Mouse (Mus musculus) gastrocnemius, adult 8-10 months (tissue): ENCODE results near the gene Ugt1a7c. TPM values are rescaled to one million over a fixed set of nuclear protein-coding genes. Genes with fewer than 3 reads are reported as not detected.

Experiments used
- DNase-seq, 2 experiments: peaks; one replicate each; pipeline ENCODE4 v3.0.0; 2022; ENCODE audit warnings: low spot score in 2 of 2
- total RNA-seq, 4 experiments: library from RNA; stranded (reverse); gene quantifications; 2 replicates each; pipeline ENCODE4 v1.2.4; 2022

Gene Ugt1a7c
- total RNA-seq, 4 experiments from 2014 or later: 0.11 to 0.44 TPM; not detected in 2

DNA sequence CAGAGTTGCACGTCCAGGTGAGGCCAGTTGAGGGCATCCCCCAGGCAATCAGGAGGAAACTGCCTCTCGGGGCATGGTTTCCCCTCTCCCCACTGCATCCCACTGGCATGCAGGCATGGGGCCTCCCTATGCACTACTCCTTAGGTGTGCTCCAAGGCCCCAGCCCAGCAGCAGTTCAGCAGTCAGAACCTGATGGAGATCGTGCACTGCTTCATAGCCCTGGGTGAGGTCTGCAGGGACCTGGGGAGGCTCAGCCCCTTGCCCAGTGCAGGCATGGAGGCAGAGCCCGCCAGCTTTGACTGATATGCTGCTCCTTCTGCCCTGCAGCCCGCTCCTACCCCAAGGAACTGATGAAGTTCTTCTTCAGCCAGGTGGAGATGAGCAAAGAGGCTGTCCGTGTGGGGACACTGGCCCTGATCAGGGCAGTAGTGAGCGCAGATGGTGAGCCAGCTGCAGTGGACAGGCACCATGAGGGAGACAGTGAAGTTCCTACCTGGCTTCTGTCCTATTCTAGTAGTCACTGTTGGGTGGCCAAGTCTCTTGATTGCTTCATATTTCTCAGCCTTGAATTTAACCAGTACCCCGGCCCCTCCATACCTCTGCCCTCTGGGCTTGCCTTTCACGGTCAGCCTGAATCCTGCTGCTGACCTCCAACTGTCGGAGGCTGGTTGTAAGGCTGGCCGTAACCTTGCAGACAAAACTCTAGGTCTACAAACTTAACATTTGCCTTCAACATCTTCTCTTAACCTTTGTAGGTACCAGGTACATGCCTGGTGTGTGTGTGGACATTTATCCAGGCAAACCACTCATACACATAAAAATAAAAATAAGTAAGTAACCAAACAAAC, 140.4 kb downstream of the Ugt1a7c start:
- peak in 1 of 2 experiments; percentile 37 for DNase-seq

DNA sequence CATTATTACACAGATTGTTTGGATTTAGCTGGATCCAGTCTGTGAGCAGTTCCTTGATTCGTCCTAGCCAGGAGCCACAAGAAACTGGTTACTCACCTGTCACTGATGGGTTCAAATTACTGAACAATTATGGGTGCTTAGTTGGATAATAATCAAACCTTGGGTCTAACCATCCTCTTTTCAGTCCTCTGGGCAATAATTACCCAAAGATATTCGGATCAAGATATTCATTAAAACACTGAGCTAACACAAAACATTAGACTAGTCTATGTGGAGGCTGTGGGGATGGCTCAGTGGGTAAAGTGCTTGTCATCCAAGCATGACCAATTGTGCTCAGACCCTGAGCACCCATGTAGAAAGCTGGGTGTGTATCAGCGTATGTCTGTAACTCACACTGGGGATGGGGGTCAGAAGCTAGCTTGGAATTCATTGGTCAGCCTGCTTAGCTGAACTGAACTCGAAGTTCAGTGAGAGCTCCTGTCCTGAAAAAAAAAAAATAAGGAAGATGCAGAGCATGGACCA, 141.1 kb downstream of the Ugt1a7c start:
- no peak for DNase-seq

DNA sequence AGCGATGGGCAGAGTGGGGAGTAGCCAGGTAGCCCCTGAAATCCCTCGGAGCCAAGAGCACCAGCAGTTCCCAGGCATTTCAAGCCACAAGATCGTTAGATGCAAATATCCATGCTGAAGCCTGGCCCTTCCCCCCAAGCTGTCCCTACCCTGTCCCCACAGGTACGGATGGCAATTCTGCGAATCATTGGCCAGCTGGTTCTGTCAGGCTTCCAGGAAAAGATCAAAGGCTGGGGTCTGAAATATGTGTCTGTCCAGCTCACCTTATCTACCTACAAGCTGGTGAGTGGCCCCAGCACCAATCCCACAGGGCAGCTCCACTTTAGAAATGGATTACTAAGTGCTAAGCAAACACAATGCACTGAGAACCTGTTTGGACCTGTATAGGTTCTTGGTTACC, 142.4 kb downstream of the Ugt1a7c start:
- peak in 1 of 2 experiments; percentile 15 for DNase-seq

DNA sequence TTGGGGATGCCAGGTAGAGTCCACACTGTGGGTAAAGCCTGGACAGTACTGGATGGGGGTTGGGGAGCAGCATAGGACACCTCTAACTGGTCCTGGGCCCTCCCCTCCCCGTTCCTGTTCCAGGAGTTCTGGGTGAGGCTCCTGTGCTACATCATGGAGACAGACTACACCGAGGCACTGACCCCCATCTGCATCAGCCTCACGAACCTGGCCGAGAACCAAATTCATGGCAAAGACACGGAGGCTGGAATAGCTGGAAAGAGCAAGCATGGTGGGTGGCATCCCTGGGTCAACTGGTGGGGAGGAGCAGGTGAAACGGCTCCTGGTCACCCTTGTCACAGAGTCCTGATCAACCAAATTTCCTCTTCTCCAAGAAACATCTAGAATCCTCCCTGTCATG, 143.9 kb downstream of the Ugt1a7c start:
- no peak for DNase-seq

DNA sequence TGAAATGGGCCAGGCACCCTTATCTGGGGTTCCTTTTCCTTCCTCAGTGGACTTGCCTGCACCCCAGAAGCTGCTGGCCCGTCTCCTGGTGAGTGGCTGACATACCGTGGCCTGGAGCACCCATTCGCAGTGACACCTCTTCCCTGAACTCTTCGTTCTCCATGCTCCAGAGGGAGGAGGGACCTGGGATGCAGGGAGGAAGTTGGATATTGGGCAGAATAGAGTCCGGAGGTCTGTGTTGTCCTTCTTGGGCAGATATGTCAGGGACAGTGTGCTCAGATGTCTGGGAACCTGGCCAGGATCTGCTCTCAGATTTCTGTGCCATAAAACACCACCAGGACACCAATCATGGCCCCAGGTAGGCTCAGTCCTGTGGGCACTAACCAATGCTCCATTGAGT, 145.2 kb downstream of the Ugt1a7c start:
- DNase-seq: no peak

DNA sequence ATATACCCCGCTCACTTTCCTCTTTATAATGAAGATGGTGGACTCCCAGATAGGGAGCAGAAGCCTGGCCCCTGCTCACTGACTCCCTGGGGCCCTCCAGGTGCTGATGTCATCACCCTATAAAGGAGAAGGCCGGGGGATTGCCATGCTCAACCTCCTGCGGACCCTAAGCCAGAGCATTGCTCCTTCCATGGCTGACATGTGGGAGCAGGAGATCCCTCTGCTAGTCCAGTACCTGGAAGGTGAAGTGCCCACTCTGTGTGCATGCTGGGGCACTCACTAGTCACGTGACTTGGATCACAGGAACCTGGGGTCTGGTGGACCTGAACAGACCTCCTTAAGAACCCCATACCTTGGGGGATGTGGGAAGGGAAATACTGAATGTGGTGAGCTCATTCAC, 145.7 kb downstream of the Ugt1a7c start:
- DNase-seq: no peak

DNA sequence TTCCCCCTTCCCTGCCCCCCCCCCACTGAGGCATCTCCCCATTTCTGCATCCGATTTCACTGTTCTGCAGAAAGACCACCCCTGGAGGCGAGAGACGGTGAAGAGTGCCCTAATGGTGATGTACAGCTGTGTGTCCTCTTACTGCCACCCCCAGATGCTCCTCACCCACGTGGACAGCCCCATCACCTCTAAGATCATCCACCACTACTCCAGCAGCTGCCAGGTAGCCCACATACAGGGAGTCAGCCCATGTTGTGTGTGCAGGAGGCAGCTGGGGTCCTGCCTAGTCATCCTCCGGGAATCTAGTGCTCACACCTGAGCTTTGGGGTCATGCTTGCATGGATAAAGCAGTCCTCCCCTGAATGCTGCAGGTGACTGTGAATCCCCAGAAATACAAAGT, 149.0 kb downstream of the Ugt1a7c start:
- no peak for DNase-seq

DNA sequence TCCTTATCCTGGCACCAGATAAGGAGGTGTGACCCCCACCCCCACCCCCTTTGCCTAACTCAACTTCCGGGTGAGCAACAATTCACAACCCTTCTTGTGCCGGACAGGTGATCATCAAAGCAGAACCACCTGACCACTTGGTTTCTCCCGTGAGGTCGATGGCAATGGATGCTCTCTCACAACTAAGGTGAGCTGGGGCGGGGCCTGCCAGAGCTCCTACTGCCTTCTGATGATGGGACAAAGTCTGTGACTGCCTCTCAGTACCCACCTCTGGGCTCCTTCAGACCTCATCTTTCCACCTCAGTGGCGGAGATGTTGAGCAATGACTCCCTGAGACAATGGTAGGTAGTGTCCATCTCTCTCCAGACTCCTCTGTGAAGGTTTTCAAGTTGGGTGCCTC, 151.0 kb downstream of the Ugt1a7c start:
- DNase-seq: no peak

DNA sequence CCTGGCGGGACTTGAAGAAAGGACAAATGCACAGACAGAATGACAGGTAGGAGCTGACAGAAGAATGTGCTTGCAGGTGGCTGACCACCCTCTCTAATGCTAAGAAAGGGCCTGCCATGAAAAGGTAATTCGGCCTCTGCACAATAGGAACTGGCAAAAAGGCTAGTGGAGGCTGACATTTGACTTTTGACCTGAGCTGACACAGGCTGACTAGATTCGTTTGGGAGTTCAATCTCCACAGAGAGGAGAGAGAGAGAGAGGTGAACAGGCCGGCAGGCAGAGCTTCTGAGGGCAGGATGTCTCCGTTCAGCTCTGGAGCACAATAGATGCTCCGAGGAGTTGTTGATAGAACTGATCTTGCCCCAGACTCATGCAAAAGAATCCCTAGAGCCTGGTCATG, 151.5 kb downstream of the Ugt1a7c start:
- DNase-seq: no peak

DNA sequence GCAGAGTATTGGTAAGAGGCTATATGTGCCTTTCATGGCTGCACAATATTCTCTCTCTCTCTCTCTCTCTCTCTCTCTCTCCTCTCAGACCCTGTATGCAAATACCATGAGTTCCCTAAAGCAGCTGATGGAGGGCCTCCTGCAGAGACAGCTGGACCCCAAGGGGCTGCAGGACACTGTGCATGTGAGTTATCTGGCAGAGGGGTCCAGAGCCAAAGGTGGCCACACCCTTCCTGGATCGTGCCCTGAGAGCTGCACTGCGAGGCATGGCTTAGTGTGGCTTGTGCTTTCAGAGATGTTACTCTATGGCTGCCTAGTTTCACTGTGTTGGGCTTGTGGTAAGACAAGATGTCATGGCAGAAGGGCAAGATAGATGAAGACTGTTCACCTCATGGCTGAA, 152.8 kb downstream of the Ugt1a7c start:
- DNase-seq: no peak

DNA sequence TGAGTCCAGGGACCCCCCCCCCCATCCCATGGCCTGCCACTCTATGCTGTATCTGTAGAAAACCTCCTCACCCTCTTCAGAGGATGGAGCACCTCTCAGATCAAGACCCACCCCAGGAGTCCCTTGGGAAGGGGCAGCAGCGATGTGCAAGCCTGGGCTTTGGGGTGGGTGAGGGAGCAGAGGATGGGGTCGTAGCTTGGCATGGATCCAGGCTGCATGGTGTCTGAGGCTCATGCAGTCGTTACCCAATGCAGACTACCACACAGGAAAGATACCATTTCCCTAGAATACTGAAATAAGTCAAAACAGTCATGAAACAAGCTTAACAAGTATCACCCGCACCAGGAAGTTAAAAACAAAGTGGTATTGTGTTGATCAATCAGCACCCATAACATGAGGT, 153.8 kb downstream of the Ugt1a7c start:
- DNase-seq: no peak

DNA sequence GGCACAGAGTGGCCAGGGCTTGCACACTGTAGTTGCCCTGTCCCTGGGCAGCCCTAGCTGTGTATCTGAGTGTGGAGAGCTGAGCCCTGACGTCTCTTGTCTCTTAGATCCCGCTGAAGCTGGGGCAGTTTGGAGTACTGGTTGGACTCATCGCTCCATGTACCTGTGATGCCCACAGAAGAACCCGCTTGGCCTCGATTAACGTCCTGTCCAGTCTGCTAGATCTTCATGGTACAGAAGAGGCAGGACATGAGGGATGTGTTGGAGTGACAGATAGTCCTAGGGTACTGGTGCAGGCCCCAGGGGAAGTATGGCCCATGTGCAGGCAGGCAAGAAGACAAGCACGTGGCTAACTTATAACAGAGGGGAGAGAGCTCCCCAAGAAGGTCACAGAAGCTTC, 154.7 kb downstream of the Ugt1a7c start:
- DNase-seq: no peak

DNA sequence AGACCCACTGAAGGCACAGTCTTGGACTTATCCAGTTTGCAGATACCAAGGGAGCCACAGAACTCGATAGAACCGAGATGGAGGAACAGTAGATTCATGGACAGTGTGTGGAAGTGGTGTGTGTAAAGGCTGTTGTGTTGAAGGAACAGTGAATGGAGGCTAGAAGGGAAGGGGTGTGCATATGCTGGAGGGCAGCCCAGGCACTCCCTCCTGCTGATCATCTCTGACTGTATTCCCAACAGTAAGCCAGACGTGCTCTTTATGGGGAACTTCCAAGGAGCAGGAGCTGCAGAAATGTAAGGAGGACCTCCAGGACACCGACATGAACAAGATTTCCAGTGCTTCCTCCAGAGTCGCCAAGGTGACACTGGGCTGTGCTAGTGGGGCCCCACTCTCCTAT, 155.2 kb downstream of the Ugt1a7c start:
- no peak for DNase-seq

DNA sequence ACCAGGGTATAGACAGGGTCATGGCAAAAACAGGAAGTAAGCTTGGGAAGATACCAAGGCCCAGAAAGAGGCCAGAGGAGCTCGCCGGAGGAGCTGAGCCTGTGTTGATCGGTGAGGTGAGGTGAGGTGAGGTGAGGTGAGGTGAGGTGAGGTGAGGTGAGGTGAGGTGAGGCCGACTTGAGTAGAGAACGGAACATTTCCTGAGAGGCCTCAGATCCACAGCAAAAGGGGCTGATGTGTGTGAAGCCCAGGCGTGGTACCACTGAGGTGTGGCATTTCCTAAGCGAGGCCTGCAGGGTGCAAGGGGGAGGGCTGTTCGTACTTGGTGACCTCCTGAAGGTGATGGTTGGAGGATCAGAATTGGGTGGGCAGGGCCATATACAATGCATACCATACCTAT, 158.2 kb downstream of the Ugt1a7c start:
- no peak for DNase-seq

DNA sequence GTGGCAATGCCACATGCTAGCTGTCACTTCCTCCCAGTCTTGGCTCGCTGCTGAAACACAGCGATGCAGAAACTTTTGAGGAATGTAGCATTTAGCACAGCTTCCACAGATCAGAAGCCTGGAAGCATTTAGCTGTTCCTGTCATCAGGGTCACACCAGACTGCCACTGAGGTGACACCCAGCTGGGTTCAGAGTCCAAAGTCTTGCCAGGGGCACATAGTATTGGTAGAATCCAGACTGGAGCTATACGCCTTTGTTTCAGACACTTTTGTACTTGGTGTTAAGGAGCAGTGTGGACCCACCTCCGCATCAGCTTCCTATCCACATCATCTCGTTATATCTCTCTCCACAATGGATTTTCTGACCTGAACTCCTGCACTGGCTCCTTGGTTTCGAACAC, 158.7 kb downstream of the Ugt1a7c start:
- no peak for DNase-seq

DNA sequence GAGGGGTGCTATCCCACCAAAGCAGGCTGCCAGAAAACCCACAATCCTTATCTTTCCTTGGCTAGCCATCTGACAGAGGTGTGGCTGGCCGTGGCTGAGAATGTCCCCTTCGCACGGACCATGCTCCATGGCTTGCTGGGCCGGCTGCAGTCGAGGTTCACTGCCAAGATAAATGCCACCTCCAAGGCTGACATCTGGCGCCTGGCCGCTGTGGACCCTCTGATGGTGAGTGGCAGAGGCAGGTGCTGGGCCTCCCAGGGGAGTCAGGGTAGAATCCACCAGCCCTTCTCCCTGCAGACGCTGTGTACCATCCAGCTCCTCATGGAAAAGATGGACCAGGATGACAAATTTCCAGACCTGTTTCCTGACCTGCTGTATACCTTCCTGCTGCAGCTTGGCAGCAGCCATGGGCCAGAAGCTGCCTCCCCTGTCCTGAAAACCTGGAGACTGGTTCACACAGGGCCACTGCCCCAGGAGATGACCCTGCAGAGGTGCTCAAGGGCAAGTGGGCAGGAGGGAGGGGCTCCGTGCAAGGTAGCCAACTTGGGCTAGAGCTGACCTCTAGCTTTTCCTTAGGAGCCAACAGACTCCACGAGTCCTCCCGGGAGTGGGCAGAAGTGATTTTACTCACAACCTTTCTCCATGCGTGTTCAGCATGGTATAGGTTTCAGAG, 160.1 kb downstream of the Ugt1a7c start:
- no peak for DNase-seq

DNA sequence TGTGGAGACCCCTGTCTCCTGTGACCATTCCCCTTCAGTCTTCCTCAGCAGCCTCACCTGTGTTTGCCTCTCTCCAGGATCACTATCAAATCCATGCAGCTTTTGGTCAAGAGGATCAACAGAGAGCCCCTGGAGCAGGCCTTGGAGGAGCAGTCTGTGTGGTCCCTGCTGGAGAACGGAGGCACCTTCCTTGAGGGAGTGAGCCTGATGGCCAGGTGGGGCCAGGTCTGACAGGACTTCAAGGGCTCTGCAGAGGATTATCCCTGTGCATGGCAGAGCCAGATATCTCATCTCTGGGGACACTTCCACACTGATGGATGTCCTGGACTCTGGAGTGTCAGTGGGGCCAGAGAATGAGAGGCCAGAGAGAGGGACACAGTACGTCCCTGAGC, 160.6 kb downstream of the Ugt1a7c start:
- no peak for DNase-seq

DNA sequence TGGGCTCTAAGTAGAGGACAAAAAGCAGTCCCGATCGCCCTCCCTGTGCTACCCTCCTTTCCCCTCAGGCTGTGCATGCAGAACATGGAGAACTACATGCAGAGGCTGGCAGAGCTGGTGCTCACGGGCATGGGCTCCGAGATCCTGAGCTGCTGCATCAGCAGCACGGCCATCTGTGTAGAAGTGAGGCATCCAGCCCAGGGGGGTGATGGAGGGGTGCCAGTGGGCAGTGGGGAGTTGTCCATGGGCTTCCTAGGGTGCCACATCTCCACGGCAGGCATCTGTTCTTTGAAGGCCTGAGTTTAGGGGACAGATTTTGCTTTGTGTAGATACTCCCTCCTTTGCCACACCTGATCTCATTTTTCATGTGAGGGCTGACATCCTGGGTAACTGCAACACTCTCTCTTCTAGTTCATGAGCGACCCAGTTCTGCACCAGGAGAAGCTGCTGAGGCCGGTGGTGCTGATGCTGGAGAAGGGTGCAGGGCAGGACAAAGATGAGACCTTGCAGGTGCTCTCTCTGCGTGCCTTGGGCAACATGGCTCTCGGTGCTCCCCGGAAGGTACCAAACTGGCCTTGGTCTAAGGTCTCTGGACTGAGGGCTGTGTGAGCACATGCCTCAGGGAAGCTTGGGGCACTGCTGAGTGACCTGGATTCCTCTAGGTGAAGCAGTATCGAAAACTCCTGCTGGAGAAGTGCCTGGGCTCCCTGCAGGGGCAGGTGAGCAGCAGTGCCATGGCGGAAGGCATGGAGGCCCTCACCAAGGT, 161.3 kb downstream of the Ugt1a7c start:
- DNase-seq: no peak

DNA sequence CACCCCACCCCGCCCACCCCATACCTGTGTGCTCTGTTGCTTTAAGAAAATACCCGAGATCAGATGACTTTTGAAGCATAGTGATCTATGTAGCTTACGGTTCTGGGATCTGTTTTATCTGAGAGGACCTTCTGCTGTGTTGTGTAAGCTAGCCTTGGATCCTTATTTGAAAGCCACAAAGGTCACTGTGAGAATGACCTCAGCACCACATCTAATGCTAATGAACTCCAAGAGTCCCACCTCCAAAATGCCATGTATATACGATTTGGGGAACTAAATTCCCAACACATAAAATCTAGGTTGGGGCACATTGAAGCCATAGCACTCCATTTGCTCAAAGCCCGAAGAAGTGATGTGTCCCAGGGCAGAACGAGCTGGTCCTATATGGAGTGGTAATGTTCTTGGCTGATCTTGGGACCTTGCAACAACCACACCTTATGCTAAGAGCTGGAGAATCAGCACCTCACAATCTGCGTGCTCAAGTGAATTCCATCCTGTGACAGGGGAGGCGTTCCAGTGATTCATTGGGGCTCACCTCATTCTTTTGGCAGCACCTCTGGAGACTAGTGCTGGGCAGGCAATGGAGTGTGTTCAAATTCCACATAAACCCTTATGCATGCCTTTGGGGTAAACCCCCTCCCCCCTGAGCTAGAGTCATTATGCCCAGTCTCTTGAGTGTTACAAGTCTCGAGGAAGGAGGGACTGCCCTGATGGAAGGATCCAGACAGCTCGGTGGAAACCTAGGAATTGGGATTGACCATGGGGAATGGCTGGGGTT, 162.2 kb downstream of the Ugt1a7c start:
- no peak for DNase-seq

DNA sequence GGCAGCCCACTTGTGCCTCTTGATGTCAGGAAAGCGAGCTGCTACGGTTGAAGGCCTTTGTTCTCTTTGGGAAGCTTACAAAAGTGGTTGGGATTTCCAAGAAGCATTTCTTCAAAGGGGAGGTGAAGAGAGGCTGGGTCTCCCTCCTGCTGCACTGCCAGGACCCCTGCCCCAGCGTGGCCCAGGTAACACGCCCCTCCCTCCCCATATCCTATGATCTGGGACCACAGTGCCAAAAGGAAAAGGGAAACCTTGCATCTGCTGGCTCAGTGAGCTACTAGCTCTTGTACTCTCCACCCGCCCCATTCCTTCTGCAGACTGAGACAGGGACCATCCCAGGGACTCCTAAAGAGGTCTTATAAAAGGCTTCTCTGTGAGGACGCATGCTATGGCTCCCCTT, 162.8 kb downstream of the Ugt1a7c start:
- DNase-seq: no peak

DNA sequence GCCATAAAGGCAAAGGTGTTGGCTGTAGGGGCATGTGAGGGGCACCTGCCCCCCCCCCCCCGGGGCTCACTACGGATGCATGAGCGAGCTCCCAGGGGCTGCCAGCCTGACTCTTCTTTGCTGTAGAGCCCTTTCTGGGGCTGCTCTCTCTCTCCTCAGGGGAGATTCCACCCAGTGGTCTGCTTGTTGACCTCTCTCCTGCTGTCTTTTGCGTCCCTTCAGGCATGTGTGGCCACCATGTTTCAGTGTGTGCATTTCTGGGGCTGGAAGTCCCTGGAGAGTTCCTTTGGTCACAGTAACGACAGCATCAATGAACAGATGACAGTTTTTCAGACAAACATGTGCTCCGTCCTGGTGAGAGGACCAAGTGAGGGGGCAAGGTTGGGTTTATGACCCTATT, 163.5 kb downstream of the Ugt1a7c start:
- DNase-seq: no peak
